Mouse (Mus musculus): ENCODE results near the gene Adam1a. TPM values are rescaled to one million over a fixed set of nuclear protein-coding genes. Genes with fewer than 3 reads are reported as not detected.

The Adam1a gene
- total and polyA plus RNA-seq, 2 experiments, result 1.4 to 2.8 TPM

- DNase-seq (ENCODE audit: extremely low read depth, low read depth, low spot score), result no peak
- H3K36me3 ChIP-seq (ENCODE audit: control insufficient read depth, insufficient read depth, low read length), result peaks cover 78% of the 10 kb centered on the region
Observed at GRCm38 (mm10) chr5:121570787-121571186, 25.5 kb upstream of the Adam1a start.

GRCm38 (mm10) chr5:121569881-121570420, 24.7 kb upstream of the Adam1a start:
- Histone ChIP-seq H3K27me3 (ENCODE audit: control insufficient read depth, insufficient read depth, low read length) (no peaks in the 10 kb centered on the region), H3K79me2 (ENCODE audit: control insufficient read depth, insufficient read depth, low read length) (no peaks in the 10 kb centered on the region), H3K4me1 (ENCODE audit: control insufficient read depth, insufficient read depth, low read length) (peaks cover 22% of the 10 kb centered on the region), H3K36me3 (ENCODE audit: control insufficient read depth, insufficient read depth, low read length) (peaks cover 69% of the 10 kb centered on the region), H3K4me3 (ENCODE audit: insufficient read depth, low read depth, low read length) (no peak overlapping the region), H3K27ac (replicated peaks; ENCODE audit: insufficient read depth, low read depth, low read length) (no peak overlapping the region), H3K9ac (ENCODE audit: low read depth, low read length) (no peak overlapping the region)
- TF ChIP-seq CTCF (IDR thresholded peaks at IDR 0.05; ENCODE audit: low read depth, low read length), result no peak
- no peak for TF ChIP-seq POLR2A (IDR thresholded peaks at IDR 0.05; ENCODE audit: extremely low read depth, insufficient read depth, low read length)
- no peak for DNase-seq (ENCODE audit: extremely low read depth, low read depth, low spot score)
- 84% methylated on average over 9 of the region's 9 CpGs for WGBS

More at GRCm38 (mm10) chr5:121570787-121571186, 25.5 kb upstream of the Adam1a start:
- Histone ChIP-seq H3K79me2 (ENCODE audit: control insufficient read depth, insufficient read depth, low read length) (no peaks in the 10 kb centered on the region), H3K4me1 (ENCODE audit: control insufficient read depth, insufficient read depth, low read length) (peaks cover 16% of the 10 kb centered on the region), H3K27me3 (ENCODE audit: control insufficient read depth, insufficient read depth, low read length) (no peaks in the 10 kb centered on the region), H3K9ac (ENCODE audit: low read depth, low read length) (no peak overlapping the region), H3K4me3 (ENCODE audit: insufficient read depth, low read depth, low read length) (no peak overlapping the region), H3K27ac (replicated peaks; ENCODE audit: insufficient read depth, low read depth, low read length) (no peak overlapping the region)
- TF ChIP-seq POLR2A (IDR thresholded peaks at IDR 0.05; ENCODE audit: extremely low read depth, insufficient read depth, low read length) (no peak), CTCF (IDR thresholded peaks at IDR 0.05; ENCODE audit: low read depth, low read length) (no peak)
- 27% methylated on average over 1 of the region's 1 CpGs for WGBS

GRCm38 (mm10) chr5:121566035-121566681, 20.9 kb upstream of the Adam1a start:
- H3K4me3 ChIP-seq (ENCODE audit: insufficient read depth, low read depth, low read length), result no peak overlapping the region
- no peak for TF ChIP-seq CTCF (IDR thresholded peaks at IDR 0.05; ENCODE audit: low read depth, low read length)
- TF ChIP-seq POLR2A (IDR thresholded peaks at IDR 0.05; ENCODE audit: extremely low read depth, insufficient read depth, low read length), result no peak
- peak overlapping the region; percentile 53 for H3K27ac ChIP-seq (replicated peaks; ENCODE audit: insufficient read depth, low read depth, low read length)
- H3K36me3 ChIP-seq (ENCODE audit: control insufficient read depth, insufficient read depth, low read length), result peaks cover 38% of the 10 kb centered on the region
- H3K79me2 ChIP-seq (ENCODE audit: control insufficient read depth, insufficient read depth, low read length), result no peaks in the 10 kb centered on the region
- peaks cover 25% of the 10 kb centered on the region for H3K4me1 ChIP-seq (ENCODE audit: control insufficient read depth, insufficient read depth, low read length)
- 33% methylated on average over 16 of the region's 16 CpGs for WGBS
- no peaks in the 10 kb centered on the region for H3K27me3 ChIP-seq (ENCODE audit: control insufficient read depth, insufficient read depth, low read length)
- peak; percentile 95 for DNase-seq (ENCODE audit: extremely low read depth, low read depth, low spot score)
- no peak overlapping the region for H3K9ac ChIP-seq (ENCODE audit: low read depth, low read length)

- H3K4me1 ChIP-seq (ENCODE audit: control insufficient read depth, insufficient read depth, low read length), result peaks cover 25% of the 10 kb centered on the region
- WGBS, result 12% methylated on average over 11 of the region's 11 CpGs
- H3K79me2 ChIP-seq (ENCODE audit: control insufficient read depth, insufficient read depth, low read length), result no peaks in the 10 kb centered on the region
- no peak overlapping the region for H3K4me3 ChIP-seq (ENCODE audit: insufficient read depth, low read depth, low read length)
- peak; percentile 61 for DNase-seq (ENCODE audit: extremely low read depth, low read depth, low spot score)
- no peaks in the 10 kb centered on the region for H3K27me3 ChIP-seq (ENCODE audit: control insufficient read depth, insufficient read depth, low read length)
- TF ChIP-seq CTCF (IDR thresholded peaks at IDR 0.05; ENCODE audit: low read depth, low read length) (peak; percentile 93), POLR2A (IDR thresholded peaks at IDR 0.05; ENCODE audit: extremely low read depth, insufficient read depth, low read length) (no peak)
- peak overlapping the region; percentile 2; the same call in 1 of the 2 replicates for H3K27ac ChIP-seq (replicated peaks; ENCODE audit: insufficient read depth, low read depth, low read length)
- peaks cover 22% of the 10 kb centered on the region for H3K36me3 ChIP-seq (ENCODE audit: control insufficient read depth, insufficient read depth, low read length)
- H3K9ac ChIP-seq (ENCODE audit: low read depth, low read length), result peak overlapping the region; percentile 11; the same call in 1 of the 2 replicates
Observed at GRCm38 (mm10) chr5:121564468-121564895, 19.2 kb upstream of the Adam1a start.

GRCm38 (mm10) chr5:121562436-121562835, 17.2 kb upstream of the Adam1a start:
- no peak overlapping the region for H3K9ac ChIP-seq (ENCODE audit: low read depth, low read length)
- H3K36me3 ChIP-seq (ENCODE audit: control insufficient read depth, insufficient read depth, low read length), result peaks cover 4% of the 10 kb centered on the region
- no peak overlapping the region for H3K27ac ChIP-seq (replicated peaks; ENCODE audit: insufficient read depth, low read depth, low read length)
- no peaks in the 10 kb centered on the region for H3K27me3 ChIP-seq (ENCODE audit: control insufficient read depth, insufficient read depth, low read length)
- H3K79me2 ChIP-seq (ENCODE audit: control insufficient read depth, insufficient read depth, low read length), result no peaks in the 10 kb centered on the region
- no peak overlapping the region for H3K4me3 ChIP-seq (ENCODE audit: insufficient read depth, low read depth, low read length)
- 75% methylated on average over 3 of the region's 3 CpGs for WGBS
- no peak for DNase-seq (ENCODE audit: extremely low read depth, low read depth, low spot score)
- TF ChIP-seq POLR2A (IDR thresholded peaks at IDR 0.05; ENCODE audit: extremely low read depth, insufficient read depth, low read length) (no peak), CTCF (IDR thresholded peaks at IDR 0.05; ENCODE audit: low read depth, low read length) (no peak)
- peaks cover 20% of the 10 kb centered on the region for H3K4me1 ChIP-seq (ENCODE audit: control insufficient read depth, insufficient read depth, low read length)

GRCm38 (mm10) chr5:121549196-121549595, 3.9 kb upstream of the Adam1a start:
- H3K27me3 ChIP-seq (ENCODE audit: control insufficient read depth, insufficient read depth, low read length), result no peaks in the 10 kb centered on the region
- TF ChIP-seq POLR2A (IDR thresholded peaks at IDR 0.05; ENCODE audit: extremely low read depth, insufficient read depth, low read length) (no peak), CTCF (IDR thresholded peaks at IDR 0.05; ENCODE audit: low read depth, low read length) (no peak)
- H3K4me1 ChIP-seq (ENCODE audit: control insufficient read depth, insufficient read depth, low read length), result peaks cover 9% of the 10 kb centered on the region
- no peak overlapping the region for H3K4me3 ChIP-seq (ENCODE audit: insufficient read depth, low read depth, low read length)
- no peak overlapping the region for H3K9ac ChIP-seq (ENCODE audit: low read depth, low read length)
- WGBS, result 93% methylated on average over 7 of the region's 7 CpGs
- no peak overlapping the region for H3K27ac ChIP-seq (replicated peaks; ENCODE audit: insufficient read depth, low read depth, low read length)
- H3K79me2 ChIP-seq (ENCODE audit: control insufficient read depth, insufficient read depth, low read length), result peaks cover 11% of the 10 kb centered on the region; the same call in 1 of the 2 replicates
- H3K36me3 ChIP-seq (ENCODE audit: control insufficient read depth, insufficient read depth, low read length), result no peaks in the 10 kb centered on the region
- no peak for DNase-seq (ENCODE audit: extremely low read depth, low read depth, low spot score)
